Mouse (Mus musculus) common myeloid progenitor, adult 5-6 weeks (primary cell): Measurements from ENCODE around the gene Micu1. TPM values are rescaled to one million over a fixed set of nuclear protein-coding genes. Genes with fewer than 3 reads are reported as not detected.
A peak's percentile ranks its signal among the peaks of the same experiment; 100 is the strongest.
"Not testable (repeated sequence)": the region's sequence is repeated elsewhere in the genome, so short reads cannot be mapped to it uniquely, and the experiment has no call there.

Experiments used
- ATAC-seq: replicated peaks from 2 replicates; pipeline ENCODE4 v1.8.0; 2016; ENCODE audit warnings: low read depth, mild to moderate bottlenecking, moderate TSS enrichment, inconsistent platforms; ENCODE audit not compliant: poor library complexity, severe bottlenecking
- total RNA-seq: library from RNA; stranded (forward); fragments of 200-1000, 187-1606 nt; gene quantifications from 2 replicates; pipeline ENCODE4 v1.2.3, GENCODE M21; 2017

Gene Micu1
- total RNA-seq, 1 experiment from 2014 or later = 37.8 TPM

DNA sequence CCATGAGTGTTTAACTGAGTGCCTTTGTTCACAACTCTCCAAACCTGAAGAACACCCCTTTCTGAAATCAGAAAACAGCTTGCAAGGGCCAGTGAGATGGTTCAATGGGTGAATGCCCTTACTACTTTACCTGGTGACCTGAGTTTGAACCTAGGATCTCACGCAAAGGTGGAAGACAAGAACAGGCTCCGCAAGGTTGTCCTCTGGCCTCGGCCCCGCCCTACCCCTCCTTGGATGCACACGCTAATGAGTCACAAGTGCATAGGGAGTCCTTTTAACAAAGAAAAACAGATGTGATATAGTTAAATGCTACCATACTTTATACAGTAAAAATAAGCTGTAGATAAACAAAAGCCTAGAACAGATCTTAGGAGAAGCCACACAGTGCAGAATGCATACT, 135.2 kb downstream of the Micu1 start:
- no peak for ATAC-seq

DNA sequence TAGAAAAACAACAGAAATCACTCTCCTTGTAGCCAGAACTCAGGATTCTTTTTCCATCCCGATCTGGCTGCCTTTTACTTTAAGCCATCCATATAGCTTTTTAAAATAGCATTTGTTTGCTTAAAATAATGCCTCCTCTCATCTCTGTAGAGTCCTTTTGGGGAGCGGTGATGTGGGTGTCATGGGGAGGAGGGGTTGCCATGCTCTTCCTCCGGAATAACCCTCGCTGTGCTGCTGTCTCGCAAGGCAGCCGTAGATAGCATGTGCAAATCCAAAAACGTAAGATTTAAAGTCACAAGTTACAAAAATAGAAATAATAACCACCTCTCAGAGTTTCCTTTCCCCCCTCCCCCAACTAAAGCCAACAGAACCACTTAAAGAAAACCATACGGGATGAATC, 139.2 kb downstream of the Micu1 start:
- ATAC-seq = no peak

DNA sequence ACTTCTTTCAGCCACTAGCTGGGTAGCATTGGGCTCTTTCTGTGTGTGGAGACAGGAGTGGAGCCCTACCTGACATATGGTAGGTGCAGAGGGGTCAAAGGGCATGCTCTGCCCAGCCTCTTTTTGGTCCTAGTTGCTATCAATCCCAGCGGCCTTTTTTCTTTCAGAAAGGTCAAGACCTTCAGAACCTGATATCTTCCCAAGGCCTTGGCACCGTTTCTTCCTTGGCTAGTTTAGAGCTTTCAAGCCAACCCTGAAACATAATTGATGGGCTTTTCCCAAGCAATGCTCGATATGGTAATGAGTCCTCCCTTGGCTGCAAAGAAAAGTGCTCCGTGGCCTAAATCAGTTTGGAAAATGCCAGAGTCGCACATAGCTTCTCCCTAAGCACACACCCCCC, 140.8 kb downstream of the Micu1 start:
- no peak for ATAC-seq

DNA sequence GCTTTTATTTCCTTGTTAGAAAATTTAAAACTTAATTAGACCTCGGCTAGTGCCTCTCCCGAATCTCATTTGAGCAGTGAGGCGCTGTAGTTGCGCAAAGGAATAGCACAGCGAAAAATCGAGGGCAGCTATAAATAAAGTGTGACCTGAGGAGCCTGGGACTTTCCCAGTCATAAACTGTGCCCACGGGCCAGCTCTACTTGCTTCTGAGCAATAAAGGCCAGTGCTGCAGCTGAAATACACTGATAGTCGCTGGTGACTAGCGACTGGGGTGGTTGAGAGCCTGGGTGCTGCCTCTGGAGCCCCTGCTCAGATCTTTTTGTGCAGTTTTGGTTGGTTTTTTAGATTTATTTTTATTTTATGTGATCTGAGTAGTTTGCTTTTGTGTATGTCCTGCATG, 142.4 kb downstream of the Micu1 start:
- no peak for ATAC-seq

DNA sequence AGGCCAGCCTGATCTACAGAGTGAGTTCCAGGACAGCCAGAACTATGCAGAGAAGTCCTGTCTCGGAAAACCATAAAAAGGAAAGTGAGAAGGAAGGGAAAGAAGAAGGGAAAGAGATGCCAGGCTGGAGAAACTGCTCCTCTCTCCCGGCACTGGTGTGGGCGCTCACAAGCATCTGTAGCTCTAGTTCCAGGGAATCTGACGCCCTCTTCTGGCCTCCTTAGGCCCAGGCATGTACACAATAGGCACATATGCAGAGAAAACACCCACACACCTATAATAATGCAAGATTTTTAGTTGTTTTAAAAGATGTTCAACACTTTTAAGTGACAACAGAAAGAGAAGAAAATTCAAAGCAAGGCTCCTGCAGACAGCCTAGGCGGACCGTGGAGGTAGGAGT, 144.1 kb downstream of the Micu1 start:
- ATAC-seq = no peak

DNA sequence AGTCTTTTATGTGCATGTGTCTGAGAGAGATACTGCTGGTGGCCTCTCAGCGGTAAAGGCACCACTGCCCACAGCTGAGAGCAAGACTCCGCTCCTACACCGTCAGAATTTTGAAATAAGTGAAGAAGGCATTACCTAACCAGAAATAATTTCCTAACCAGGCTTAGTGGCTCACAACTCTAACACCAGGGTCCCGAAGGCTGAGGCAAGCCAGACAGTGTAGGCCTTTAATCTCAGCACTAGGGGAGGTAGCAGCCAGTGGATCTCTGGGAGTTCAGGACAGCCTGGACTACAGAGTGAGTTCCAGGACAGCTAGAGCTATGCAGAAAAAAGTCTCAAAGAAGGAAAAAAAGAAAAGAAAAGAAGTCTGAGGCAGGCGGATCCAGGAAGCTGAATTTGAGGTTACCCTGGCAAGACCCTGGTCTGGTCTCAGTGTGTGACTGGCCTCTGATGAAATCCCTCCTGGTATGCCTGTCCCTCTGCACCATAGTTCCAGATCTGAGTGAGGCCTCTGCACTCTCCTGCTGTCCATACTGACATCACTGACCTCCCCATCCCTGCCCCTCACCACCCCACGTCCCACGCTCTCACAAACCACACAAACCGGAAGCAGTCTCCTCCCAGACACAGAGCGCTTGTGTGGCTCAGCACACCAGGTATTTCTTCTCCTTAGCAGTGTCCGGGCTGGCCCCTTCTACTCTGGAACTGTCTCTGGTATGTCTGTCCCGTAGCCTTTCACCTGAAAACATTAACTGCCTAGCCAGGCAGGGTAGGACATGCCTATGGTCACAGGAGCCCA, 146.0 kb downstream of the Micu1 start:
- ATAC-seq = 0 out of 2 replicates have a peak, but pooled peaks have one; percentile 18

DNA sequence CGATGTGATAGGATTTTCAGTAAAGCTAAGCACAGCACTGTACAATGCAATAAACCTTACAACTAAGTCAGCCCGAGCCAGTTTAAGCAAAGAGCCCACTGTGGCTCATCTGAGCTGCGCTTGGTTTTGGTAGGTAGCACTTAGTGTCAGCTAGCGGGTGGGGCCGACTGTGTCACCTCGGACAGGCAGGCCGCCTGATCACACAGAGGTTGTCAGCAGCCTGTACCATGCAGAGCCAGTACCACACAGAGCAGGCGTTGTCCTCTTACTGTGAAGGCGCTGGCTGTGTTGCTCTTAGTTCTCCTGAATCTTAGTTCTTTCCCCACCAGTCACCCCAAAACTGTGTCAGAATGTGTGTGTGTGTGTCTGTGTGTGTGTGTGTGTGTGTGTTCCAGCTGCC, 146.7 kb downstream of the Micu1 start:
- ATAC-seq = no peak

DNA sequence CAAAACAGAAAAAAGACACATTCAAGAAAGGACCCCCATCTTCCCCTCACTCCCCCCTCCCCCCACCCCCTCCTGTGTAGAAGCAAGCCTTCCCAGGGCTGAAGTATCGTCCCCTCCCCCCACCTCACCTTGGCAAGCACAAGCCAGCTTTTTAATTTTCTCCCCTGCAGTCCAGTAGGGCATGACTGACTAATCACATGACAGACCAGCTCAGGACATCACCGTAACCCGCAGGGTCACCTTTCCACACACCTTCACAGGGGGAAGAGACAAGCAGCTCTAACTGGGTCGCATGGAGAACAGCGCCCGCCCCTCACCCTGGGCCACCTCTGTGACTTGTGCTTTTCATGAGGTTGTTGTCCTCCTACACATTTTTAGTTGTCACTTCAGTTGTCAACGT, 147.1 kb downstream of the Micu1 start:
- no peak for ATAC-seq

DNA sequence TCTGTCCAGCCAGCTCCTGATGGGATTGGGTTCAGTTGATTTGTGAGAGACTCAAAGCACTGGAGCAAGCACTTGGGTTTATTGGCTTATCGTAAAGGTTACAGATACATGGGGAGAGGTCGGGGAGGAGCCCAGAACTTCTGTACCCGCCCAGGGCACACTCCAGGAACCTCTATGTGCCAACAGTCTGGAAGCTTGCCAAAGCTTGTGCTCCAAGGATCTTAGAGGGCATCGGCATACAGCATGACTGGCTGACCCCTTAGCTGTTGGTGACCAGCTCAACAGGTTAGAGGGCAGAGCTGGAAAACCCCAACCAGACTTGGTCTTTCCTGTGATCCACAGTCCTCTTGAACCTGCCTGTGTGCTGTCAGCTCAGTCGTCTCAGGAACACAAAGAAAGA, 154.9 kb downstream of the Micu1 start:
- ATAC-seq = no peak

DNA sequence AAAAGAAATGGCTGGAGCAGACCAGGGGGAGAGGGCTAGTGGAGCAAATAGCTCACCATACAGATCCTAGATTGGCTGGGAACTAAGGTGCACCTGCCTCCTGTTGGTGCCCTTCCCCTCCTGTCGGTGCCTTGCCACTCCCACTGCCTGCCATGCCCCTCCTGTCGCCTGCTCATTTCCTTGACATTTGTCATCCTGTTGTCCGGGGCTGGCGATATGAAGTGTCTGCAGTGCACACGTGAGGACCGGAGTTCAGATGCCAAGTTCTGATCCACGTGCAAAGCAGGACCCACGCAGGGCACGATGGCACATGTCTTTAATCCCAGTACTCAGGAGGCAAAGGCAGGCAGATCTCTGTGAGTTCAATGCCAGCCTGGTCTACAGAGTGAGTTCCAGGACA, 158.4 kb downstream of the Micu1 start:
- ATAC-seq = no peak

DNA sequence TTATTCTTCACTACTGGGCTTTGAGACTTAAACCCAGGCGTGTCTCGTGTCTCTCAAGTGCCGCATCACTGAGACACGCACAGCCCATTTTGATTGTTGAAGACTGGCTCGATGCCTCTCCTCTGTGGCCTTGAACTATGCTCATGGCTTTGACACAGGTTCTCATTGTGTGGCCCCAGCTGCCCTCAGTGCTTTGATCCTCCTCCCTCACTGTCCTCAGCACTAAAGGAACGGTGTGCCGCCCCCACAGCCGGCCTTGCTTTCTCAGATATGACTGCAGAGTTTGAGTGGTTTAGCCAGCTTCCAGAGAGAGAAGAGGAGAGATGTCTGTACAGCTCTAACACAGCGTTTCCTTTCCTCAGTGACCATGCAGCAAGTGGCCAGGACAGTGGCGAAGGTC, 158.9 kb downstream of the Micu1 start:
- ATAC-seq = no peak

DNA sequence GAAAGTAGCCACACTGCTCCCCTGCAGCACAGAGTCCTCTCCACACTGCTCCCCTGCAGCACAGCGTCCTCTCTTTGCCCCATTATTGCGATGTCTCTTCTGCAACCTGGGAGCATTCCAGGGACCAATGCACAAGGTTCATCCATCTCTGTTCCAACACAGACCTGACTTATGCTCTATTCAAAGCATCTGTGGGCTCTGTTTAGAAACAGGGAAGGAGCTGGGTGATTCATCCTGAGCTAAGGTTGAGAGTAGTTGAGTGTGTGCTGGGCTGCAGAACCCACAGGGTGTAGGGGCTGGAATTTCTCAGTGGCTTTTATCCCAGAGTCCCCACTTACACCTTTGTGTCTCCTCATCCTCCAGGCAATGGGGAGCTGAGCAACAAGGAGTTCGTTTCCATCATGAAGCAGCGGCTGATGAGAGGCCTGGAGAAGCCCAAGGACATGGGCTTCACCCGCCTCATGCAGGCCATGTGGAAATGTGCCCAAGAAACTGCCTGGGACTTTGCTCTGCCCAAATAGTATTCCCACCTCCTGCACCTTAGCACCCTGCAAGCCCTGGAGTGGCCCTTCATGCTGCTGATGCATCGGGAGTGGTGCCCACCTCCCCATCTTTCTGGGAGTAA, 160.7 kb downstream of the Micu1 start:
- no peak for ATAC-seq

DNA sequence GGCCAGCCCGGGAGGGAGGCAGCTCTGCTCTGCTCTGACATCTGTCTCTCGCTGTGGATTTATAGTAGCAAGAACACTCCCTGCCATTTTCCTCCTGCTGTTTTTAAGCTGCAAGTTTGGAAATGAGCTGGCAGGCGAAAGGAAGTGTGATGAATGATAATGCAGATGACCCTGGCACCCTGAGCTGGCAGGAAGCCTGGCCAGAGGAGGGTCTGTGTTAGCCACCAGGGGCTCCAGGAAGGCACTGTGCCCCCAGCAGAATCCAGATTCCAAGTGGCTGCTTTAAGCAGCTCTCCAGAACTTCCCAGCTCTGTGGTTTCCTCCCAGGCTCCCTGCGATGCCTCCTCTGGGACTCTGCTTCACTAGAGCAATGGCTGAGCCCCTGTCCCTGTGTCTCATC, 161.3 kb downstream of the Micu1 start:
- ATAC-seq = no peak

DNA sequence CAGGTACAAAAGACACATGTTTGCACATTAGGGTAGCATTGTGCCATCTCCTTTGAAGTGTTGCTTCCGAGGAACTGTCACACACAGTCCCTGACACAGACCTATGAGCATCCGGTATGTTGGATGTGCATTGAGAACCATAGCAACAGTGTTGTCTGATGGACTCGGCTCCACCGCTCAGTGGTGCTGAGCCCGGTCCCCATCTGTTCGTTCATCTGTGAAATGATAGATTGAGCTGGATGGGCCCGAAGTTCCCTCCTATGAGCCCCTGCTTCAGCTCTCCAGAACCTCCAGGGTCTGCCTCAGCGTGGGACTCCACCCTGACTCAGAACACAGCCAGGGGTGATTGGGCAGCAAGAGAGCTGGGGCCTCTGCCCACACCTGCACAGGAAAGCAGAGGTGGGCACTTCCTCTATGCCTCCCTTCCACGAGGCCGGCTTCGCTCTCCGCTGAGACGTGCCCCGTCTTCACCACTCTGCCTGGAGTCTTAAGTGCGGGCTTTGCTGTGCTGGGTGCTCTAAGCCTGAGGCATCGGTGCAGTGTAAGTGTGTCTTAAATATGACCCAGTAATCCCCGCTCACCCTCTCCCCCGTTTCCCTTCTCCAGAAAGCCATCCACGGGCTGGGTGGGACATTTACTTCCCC, 162.1 kb downstream of the Micu1 start:
- no peak for ATAC-seq

DNA sequence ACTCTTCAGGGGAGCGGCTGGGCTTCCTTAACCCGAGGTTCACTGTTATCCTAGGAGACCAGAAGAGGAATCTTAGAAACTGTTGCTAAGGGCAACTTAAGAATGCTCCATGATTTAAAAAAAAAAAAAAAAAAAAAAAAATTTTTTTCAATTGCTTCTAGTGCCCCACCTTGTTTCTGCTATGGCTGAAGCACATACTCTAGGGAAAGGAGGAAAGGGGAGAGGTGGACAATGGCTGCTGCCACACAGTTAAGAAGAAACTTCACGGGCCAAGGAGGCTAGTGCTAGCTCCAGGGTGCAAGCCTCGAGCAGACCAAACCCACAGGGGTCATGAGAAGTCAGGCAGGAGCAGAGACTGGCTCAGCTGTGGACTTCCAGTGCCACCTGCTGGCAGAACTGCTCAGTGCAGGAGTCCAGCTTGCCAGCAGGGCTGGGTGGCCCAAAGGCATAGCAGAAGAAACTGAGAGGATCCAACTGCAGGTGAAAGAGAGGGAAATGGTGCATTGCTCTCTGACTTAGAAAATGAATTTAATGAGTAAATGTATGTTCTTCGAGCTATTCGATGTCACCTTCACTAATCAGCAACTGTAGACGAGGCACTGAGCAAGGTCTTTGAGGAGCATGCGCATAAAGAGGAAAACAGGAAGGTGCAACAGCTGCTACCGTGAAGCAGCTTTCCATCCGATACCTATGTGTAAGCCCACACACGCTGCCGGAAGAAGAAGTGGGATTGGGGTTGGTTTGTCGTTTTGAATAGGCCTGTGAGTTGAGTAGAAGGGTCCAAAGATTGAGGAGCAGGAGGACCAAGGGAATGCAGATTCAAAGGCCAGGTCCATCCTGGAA, 162.8 kb downstream of the Micu1 start:
- ATAC-seq = peak; percentile 95

DNA sequence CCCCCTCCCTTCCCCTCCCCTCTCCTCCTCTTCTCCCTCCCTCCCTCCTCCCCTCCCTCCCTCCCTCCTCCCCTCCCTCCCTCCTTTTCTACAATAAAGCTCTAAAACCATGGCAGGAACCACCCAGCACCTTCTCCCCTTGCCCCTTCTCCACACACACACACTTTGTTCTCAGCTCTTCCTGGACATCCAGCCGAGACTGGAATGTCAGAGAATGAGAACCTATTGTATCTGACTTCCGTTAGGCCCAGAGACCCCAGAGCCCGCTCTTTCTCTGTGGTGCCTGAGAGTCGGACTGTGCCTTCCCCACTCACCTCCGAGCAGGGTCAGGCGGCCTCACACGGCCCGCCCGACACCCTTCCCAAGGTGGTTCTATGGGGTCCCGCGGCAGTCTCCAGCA, 166.0 kb downstream of the Micu1 start:
- ATAC-seq = no peak

DNA sequence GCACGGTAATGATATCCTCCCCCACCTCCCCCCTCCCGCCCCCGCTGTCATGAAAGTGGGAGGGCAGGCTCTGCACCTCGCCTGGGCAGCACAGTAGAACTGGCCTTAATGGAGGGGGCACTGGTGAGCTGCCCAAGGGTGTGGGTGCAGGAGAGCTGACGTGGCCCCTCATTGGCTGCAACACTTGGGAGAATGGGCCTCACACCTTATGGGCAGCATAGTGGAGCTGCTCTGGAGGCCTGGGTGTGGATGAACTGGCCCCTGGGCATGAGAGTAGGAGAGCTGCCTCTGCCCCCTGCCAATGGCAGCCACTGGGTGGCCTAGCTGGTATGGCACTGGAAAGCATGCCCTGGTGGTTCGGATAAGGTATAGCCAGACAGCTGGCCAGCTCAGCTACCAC, 167.8 kb downstream of the Micu1 start:
- ATAC-seq = no peak

DNA sequence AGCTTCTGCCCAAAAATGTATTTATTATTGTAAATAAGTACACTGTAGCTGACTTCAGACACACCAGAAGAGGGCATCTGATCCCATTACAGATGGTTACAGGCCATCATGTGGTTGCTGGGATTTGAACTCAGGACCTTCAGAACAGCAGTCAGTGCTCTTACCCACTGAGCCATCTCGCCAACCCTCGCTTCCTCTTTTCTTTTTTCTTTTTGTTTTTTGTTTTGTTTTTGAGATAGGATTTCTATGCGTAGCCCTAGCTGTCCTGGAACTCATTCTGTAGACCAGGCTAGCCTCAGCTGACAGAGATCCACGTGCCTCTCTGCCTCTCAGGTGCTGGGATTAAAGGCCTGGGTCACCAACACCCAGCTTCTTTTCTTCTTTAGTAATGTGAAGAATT, 170.4 kb downstream of the Micu1 start:
- ATAC-seq = not testable (repeated sequence)

DNA sequence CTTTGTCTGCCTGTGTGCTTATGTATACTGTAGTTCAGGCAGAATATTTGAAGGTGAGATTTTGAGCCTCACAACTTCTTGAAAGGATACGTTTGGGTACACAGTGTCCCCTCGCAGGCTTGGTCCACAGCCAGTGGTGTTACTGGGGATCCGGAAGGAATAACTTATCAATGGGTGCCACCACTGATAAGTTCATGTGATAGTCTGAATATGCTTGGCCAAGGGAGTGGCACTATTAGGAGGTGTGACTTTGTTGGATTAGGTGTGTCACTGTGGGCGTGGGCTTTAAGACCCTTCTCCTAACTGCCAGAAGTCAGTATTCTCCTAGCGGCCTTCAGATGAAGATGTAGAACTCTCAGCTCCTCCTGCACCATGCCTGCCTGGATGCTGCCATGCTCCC, 170.9 kb downstream of the Micu1 start:
- ATAC-seq = no peak

DNA sequence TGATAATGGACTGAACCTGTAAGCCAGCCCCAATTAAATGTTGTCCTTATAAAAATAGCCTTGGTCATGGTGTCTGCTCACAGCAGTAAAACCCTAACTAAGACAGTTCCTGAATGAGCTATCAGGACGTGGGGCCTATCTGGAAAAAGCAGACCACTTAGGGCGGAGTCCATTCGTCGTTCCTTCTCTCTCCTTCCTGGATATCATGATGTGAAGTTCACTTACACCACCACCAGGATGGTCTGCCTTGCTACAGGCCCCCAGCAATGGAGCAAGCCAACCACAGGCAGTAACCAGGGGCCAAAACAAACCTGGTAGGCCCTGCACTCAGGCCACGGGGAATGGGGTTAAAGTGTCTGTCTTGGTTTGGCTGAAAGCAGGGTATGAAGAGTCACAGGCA, 171.3 kb downstream of the Micu1 start:
- peak; percentile 73 for ATAC-seq

DNA sequence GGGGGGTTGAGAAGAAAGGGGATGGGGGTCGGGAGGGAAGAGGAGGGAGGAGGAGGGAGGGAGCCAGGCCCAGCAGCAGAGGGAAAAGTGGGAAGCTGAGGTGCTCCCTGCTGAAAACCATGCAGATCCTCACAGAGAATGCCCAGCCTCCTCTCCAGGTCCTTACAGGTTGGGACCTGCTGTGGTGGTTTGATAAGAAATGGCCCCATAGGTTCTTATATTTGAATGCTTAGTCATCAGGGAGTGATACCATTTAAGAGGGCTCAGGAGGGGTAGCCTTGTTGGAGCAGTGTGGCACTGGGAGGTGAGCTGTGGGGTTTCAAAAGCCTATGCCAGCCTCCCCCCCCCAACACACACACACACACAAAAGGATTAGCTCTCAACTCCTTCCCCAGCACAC, 173.1 kb downstream of the Micu1 start:
- ATAC-seq = no peak
